Comparison of ENCODE assay signal across 15 mouse cellular contexts in genomic region chr2:39483208-39483912, GRCm38 (mm10).
DNase-seq lines count a peak whose midpoint lies in the region; ATAC-seq and TF ChIP-seq lines count a peak whose summit lies in the region.
"Had no signal": no experiment of that assay in that cellular context is flagged by ENCODE, and none has a peak within 500 bp of the region (broad histone marks: within the 10 kb centered on the region; RNA-seq: fewer than 3 reads in every experiment).

No protein-coding gene starts in this region.

- TF ChIP-seq CTCF in kidney, postnatal 0 days (IDR thresholded peaks at IDR 0.05; ENCODE audit: low read depth) = no peak
- no peak for TF ChIP-seq CTCF in midbrain, postnatal 0 days (IDR thresholded peaks at IDR 0.05)

- no peaks in the 10 kb centered on the region for H3K36me3 ChIP-seq in kidney, postnatal 0 days (ENCODE audit: insufficient read depth, low read length)
- H3K36me3 ChIP-seq in hindbrain, embryonic 16.5 days (ENCODE audit: control insufficient read depth, insufficient read depth, low read length) = no peaks in the 10 kb centered on the region
- H3K36me3 ChIP-seq in midbrain, postnatal 0 days (ENCODE audit: insufficient read depth, low read length) = no peaks in the 10 kb centered on the region
- H3K36me3 ChIP-seq: heart, embryonic 12.5 days; limb, embryonic 12.5 days had no signal

- H3K4me3 ChIP-seq in kidney, postnatal 0 days (replicated peaks; ENCODE audit: low read depth, low read length) = no peak overlapping the region
- H3K4me3 ChIP-seq in hindbrain, embryonic 16.5 days (ENCODE audit: low read length) = no peak overlapping the region
- no peak overlapping the region for H3K4me3 ChIP-seq in midbrain, postnatal 0 days (ENCODE audit: low read depth, low read length)
- H3K4me3 ChIP-seq: heart, embryonic 12.5 days; limb, embryonic 12.5 days had no signal

- WGBS in kidney, postnatal 0 days = 41% methylated on average over 12 of the region's 12 CpGs
- WGBS in hindbrain, embryonic 16.5 days = 30% methylated on average over 12 of the region's 12 CpGs
- 12% methylated on average over 12 of the region's 12 CpGs for WGBS in midbrain, postnatal 0 days

- H3K9me3 ChIP-seq in kidney, postnatal 0 days (replicated peaks; ENCODE audit: low read length) = no peaks in the 10 kb centered on the region
- peaks cover 2% of the 10 kb centered on the region; the same call in 1 of the 2 replicates for H3K9me3 ChIP-seq in hindbrain, embryonic 16.5 days (ENCODE audit: control insufficient read depth, low read length)
- no peaks in the 10 kb centered on the region for H3K9me3 ChIP-seq in midbrain, postnatal 0 days (ENCODE audit: low read length)
- H3K9me3 ChIP-seq: heart, embryonic 12.5 days; limb, embryonic 12.5 days had no signal

- DNase-seq in cerebellum, postnatal 25 days = peak; percentile 10 to 24
- no peak for DNase-seq in cerebellum, adult 11 months
- no peak for DNase-seq in kidney, postnatal 0 days (ENCODE audit: low spot score)
- DNase-seq in kidney, postnatal 25 days = no peak
- DNase-seq in midbrain, postnatal 0 days (ENCODE audit: low spot score) = peak; percentile 0
- no peak for DNase-seq in adipocyte (ENCODE audit: low spot score)
- DNase-seq in urinary bladder, adult 18-20 months (ENCODE audit: low spot score in 2 of 2) = no peak
- DNase-seq: adrenal gland, postnatal 36 days; heart, postnatal 36 days had no signal

- no peak overlapping the region for H3K4me2 ChIP-seq in kidney, postnatal 0 days (ENCODE audit: low read length)
- H3K4me2 ChIP-seq in hindbrain, embryonic 16.5 days (ENCODE audit: low read length) = peak overlapping the region; percentile 34
- H3K4me2 ChIP-seq in midbrain, postnatal 0 days (ENCODE audit: low read depth, low read length, poor library complexity, severe bottlenecking) = 0 out of 2 replicates have a peak overlapping the region, but pooled peaks have one; percentile 18
- H3K4me2 ChIP-seq: heart, embryonic 12.5 days; limb, embryonic 12.5 days had no signal

- ATAC-seq in kidney, postnatal 0 days (replicated peaks; ENCODE audit: low FRiP score, low read depth) = peak; percentile 79
- ATAC-seq in hindbrain, embryonic 16.5 days = peak; percentile 56
- peak; percentile 58; the same call in 1 of the 2 replicates for ATAC-seq in midbrain, postnatal 0 days (ENCODE audit: low FRiP score)
- ATAC-seq: intestine, embryonic 16.5 days; lung, postnatal 0 days had no signal

- no peak overlapping the region for H3K9ac ChIP-seq in kidney, postnatal 0 days (ENCODE audit: low read depth, low read length)
- H3K9ac ChIP-seq in hindbrain, embryonic 16.5 days (ENCODE audit: low read depth, low read length) = no peak overlapping the region
- H3K9ac ChIP-seq in midbrain, postnatal 0 days (replicated peaks; ENCODE audit: low read length, poor library complexity, severe bottlenecking) = no peak overlapping the region
- H3K9ac ChIP-seq: heart, embryonic 12.5 days; limb, embryonic 12.5 days; liver, embryonic 14.5 days had no signal

- no peak overlapping the region for H3K27ac ChIP-seq in kidney, postnatal 0 days
- 0 out of 2 replicates have a peak overlapping the region, but pooled peaks have one; percentile 23 for H3K27ac ChIP-seq in hindbrain, embryonic 16.5 days (ENCODE audit: low read depth, low read length)
- H3K27ac ChIP-seq in midbrain, postnatal 0 days (ENCODE audit: low read depth, low read length) = no peak overlapping the region
- H3K27ac ChIP-seq: limb, embryonic 12.5 days; liver, embryonic 14.5 days had no signal

- no peaks in the 10 kb centered on the region for H3K27me3 ChIP-seq in kidney, postnatal 0 days (ENCODE audit: insufficient read depth, low read length)
- no peaks in the 10 kb centered on the region for H3K27me3 ChIP-seq in hindbrain, embryonic 16.5 days (replicated peaks; ENCODE audit: control insufficient read depth, insufficient read depth, low read length)
- H3K27me3 ChIP-seq in midbrain, postnatal 0 days (ENCODE audit: insufficient read depth, low read length) = no peaks in the 10 kb centered on the region
- H3K27me3 ChIP-seq: heart, embryonic 12.5 days; limb, embryonic 12.5 days had no signal

- no peaks in the 10 kb centered on the region for H3K4me1 ChIP-seq in kidney, postnatal 0 days (replicated peaks; ENCODE audit: insufficient read depth, low read length)
- H3K4me1 ChIP-seq in hindbrain, embryonic 16.5 days (ENCODE audit: control insufficient read depth, insufficient read depth, low read depth, low read length) = no peaks in the 10 kb centered on the region
- H3K4me1 ChIP-seq in midbrain, postnatal 0 days (ENCODE audit: insufficient read depth, low read length) = no peaks in the 10 kb centered on the region
- H3K4me1 ChIP-seq: heart, embryonic 12.5 days; limb, embryonic 12.5 days had no signal

Comparison
In these comparisons a context has a peak if more than half of its experiments do, and no peak if none do; other contexts are left out.
1. DNase-seq: peak in cerebellum, postnatal 25 days (2 of 2) and midbrain, postnatal 0 days (single experiment); none in cerebellum, adult 11 months (single experiment), kidney, postnatal 0 days (single experiment), kidney, postnatal 25 days (0 of 2), adipocyte (single experiment) and urinary bladder, adult 18-20 months (0 of 2).
2. Peak in every context shown above with its lines, with median percentiles within 50 percentile points of each other: ATAC-seq.